Comparison of ENCODE assay signal across 8 mouse cellular contexts in the genomic region with DNA sequence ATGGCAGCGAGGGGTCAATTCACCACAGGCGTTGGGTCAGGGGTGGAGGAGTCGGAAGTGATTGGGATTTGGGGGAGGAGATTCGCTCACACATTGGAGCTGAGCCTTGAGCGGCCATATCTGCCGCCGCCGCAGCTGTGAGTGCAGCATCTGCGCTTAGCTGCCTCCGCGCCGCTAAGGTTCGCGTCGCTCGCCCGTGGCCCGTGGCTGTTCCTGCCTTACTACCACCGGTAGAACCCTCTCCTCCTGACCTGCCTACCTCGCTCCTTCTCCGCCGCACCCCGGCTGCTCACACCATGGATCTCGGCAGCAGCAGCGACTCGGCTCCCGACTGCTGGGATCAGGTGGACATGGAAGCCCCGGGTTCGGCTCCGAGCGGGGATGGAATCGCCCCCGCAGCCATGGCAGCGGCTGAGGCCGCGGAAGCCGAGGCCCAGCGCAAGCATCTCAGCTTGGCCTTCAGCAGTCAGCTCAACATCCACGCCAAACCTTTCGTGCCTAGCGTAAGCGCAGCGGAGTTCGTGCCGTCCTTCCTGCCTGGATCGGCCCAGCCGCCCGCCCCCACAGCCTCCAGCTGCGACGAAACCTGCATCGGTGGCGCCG. TPM values are rescaled to one million over a fixed set of nuclear protein-coding genes. Genes with fewer than 3 reads are reported as not detected.
DNase-seq lines count a peak whose midpoint lies in the region; ATAC-seq lines count a peak whose summit lies in the region.

Gspt2 (plus strand) TSS at position 109 of the 603 bp plus-strand sequence.

- WGBS in forebrain, embryonic 16.5 days, result 27% methylated on average over 52 of the region's 53 CpGs
- 15% methylated on average over 47 of the region's 53 CpGs for WGBS in lung, embryonic 15.5 days

- no peaks in the 10 kb centered on the region for H3K36me3 ChIP-seq in forebrain, embryonic 16.5 days (ENCODE audit: control insufficient read depth, insufficient read depth)
- no peaks in the 10 kb centered on the region for H3K36me3 ChIP-seq in lung, embryonic 15.5 days

- ATAC-seq in forebrain, embryonic 16.5 days, result peak; percentile 95
- ATAC-seq in hematopoietic stem cell, adult 5-6 weeks (replicated peaks in 1 of 2; ENCODE audit: insufficient read depth in 1 of 2, low FRiP score in 2 of 2, low TSS enrichment in 1 of 2, low read depth in 1 of 2, poor library complexity in 2 of 2, severe bottlenecking in 2 of 2), result peak; percentile 91
- peak; percentile 69; the same call in 1 of the 2 replicates for ATAC-seq in lung, embryonic 15.5 days (ENCODE audit: borderline replicate concordance, extremely low read depth, low FRiP score, low TSS enrichment)

- H3K4me3 ChIP-seq in forebrain, embryonic 16.5 days (replicated peaks; ENCODE audit: low read length), result peak within 1 kb of the TSS; percentile 60
- peak within 1 kb of the TSS; percentile 54 for H3K4me3 ChIP-seq in lung, embryonic 15.5 days

- peak within 1 kb of the TSS; percentile 73 for H3K9ac ChIP-seq in forebrain, embryonic 16.5 days (replicated peaks; ENCODE audit: low read depth, low read length)
- peak within 1 kb of the TSS; percentile 44 for H3K9ac ChIP-seq in lung, embryonic 15.5 days

- peak within 1 kb of the TSS; percentile 50; the same call in 1 of the 2 replicates for H3K27ac ChIP-seq in forebrain, embryonic 16.5 days (ENCODE audit: low read length)
- no peak within 1 kb of the TSS for H3K27ac ChIP-seq in lung, embryonic 15.5 days

- no peaks in the 10 kb centered on the region for H3K27me3 ChIP-seq in forebrain, embryonic 16.5 days (replicated peaks; ENCODE audit: control insufficient read depth, insufficient read depth, low read length)
- peaks cover 24% of the 10 kb centered on the region for H3K27me3 ChIP-seq in lung, embryonic 15.5 days

- no peaks in the 10 kb centered on the region for H3K9me3 ChIP-seq in forebrain, embryonic 16.5 days (ENCODE audit: control insufficient read depth, low read length)
- H3K9me3 ChIP-seq in lung, embryonic 15.5 days, result no peaks in the 10 kb centered on the region

- DNase-seq in R1 (ENCODE audit: low read depth, low spot score), result peak; percentile 89
- peak; percentile 65 for DNase-seq in cerebellum, adult 11-12 months
- peak; percentile 54 for DNase-seq in layer of hippocampus, adult 9-11 months
- peak; percentile 7 for DNase-seq in ovary, postnatal 10 days (ENCODE audit: low spot score)
- no peak for DNase-seq in spleen, postnatal 14 days (ENCODE audit: low spot score in 2 of 2)

- peak within 1 kb of the TSS; percentile 43 for H3K4me2 ChIP-seq in forebrain, embryonic 16.5 days (ENCODE audit: low read length)
- peak within 1 kb of the TSS; percentile 72 for H3K4me2 ChIP-seq in lung, embryonic 15.5 days

- H3K4me1 ChIP-seq in forebrain, embryonic 16.5 days (replicated peaks; ENCODE audit: control insufficient read depth, insufficient read depth, low read length), result no peaks in the 10 kb centered on the region; the same call in 1 of the 2 replicates
- H3K4me1 ChIP-seq in lung, embryonic 15.5 days, result no peaks in the 10 kb centered on the region

RNA-seq across cellular contexts. Expression of gene Gspt2, which starts in this region (rescaled TPM):
- 12.5 and 16.1 TPM in 2 replicates for polyA plus RNA-seq in forebrain, embryonic 16.5 days (2015; fragmentation: Nextera tagmentation; extraction: Ambion mirVana)
- total RNA-seq in hematopoietic stem cell, adult 5-6 weeks (2017), result 7.5 and 10.5 TPM in 2 replicates
- 2.8 and 3.1 TPM in 2 replicates for polyA plus RNA-seq in lung, embryonic 15.5 days (2015; fragmentation: Nextera tagmentation; extraction: Ambion mirVana)

Comparison
In these comparisons a context has a peak if more than half of its experiments do, and no peak if none do; other contexts are left out.
1. DNase-seq: peak in R1 (single experiment), cerebellum, adult 11-12 months (single experiment), layer of hippocampus, adult 9-11 months (single experiment) and ovary, postnatal 10 days (single experiment); none in spleen, postnatal 14 days (0 of 2).
2. Peak in every context shown above with its lines, with median percentiles within 50 percentile points of each other: ATAC-seq.